Mouse (Mus musculus) lung, adult 2 months (tissue): ENCODE measurements around the gene Ssrp1.

Source experiments
- CTCF ChIP-seq: fragments of 200-500 bp; IDR thresholded peaks from 2 replicates; pipeline ENCODE4 v1.5.1; 2011; ENCODE audit warnings: mild to moderate bottlenecking, low read length, control low read depth; ENCODE audit not compliant: insufficient read depth
- POLR2A ChIP-seq: fragments of 200-500 bp; IDR thresholded peaks from 2 replicates; pipeline ENCODE4 v1.6.1; 2011; ENCODE audit warnings: low read depth, mild to moderate bottlenecking, control low read depth, low read length, borderline replicate concordance; ENCODE audit errors: extremely low read depth

DNA sequence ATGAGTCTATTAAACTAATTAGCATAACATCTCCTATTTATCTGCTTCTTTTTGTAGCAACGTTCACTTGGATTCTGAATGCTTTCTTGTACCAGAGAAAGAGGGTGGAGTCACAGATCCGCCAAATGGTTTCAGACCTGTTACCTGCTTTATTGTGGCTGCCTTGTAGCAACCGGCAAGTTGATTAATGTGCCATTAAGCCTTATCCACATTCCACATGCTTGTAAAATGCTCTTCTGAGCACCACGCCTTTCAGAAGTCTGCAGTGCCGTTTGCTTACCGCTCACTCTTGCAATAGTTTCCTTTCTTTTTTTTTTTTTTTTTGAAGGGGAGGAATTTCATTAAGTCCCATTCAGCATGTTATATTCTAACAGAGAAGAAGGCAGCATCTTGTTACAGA lies 7.1 kb upstream of the Ssrp1 start:
- no peak for TF ChIP-seq POLR2A
- no peak for TF ChIP-seq CTCF
